Mouse (Mus musculus) kidney, adult 2 months (tissue): ENCODE results near the gene Adgra3.

Experiments
- CTCF ChIP-seq: fragments of 200-500 bp; conservative IDR thresholded peaks from 2 replicates; pipeline ENCODE4 v1.5.1; 2011; ENCODE audit warnings: low read depth, mild to moderate bottlenecking, control low read depth, low read length, moderate library complexity, mixed read lengths; ENCODE audit not compliant: insufficient read depth, insufficient read length
- POLR2A ChIP-seq: fragments of 200-500 bp; IDR thresholded peaks from one replicate; pipeline ENCODE4 v1.6.1; 2011; ENCODE audit warnings: low read depth, low read length, control low read depth

DNA sequence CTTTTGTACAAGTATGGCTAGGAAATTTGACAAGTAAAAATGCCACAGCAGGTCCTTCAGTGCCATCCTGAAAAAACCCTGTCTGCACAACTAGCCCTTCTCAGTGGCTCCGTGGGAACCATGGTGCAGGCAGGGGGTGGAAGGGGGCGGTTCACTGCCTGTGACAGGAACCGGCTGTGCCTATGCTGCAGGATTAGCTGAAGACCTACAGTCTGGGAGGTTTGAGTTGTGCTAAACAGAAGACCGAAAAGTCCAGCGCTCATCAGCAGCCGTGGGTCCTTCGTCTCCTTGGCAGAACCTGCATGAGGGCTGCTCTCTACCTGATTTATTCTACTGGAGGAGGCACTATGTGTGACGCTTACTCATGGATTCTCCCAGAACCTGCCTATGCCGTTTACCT lies 59.0 kb downstream of the Adgra3 start:
- TF ChIP-seq CTCF: no peak
- TF ChIP-seq POLR2A: no peak
